In genomic region chr14:90172729-90173128, GRCm38 (mm10) we compare ENCODE assay signal across 22 mouse cellular contexts.
"Had no signal": no experiment of that assay in that cellular context is flagged by ENCODE, and none has a peak within 500 bp of the region (broad histone marks: within the 10 kb centered on the region; RNA-seq: fewer than 3 reads in every experiment).

No protein-coding gene starts in this region.

- H3K9me3 ChIP-seq: limb, embryonic 12.5 days; limb, embryonic 15.5 days; midbrain, embryonic 15.5 days; neural tube, embryonic 12.5 days; neural tube, embryonic 15.5 days had no signal

- H3K27me3 ChIP-seq: limb, embryonic 12.5 days; limb, embryonic 15.5 days; midbrain, embryonic 15.5 days; neural tube, embryonic 12.5 days; neural tube, embryonic 15.5 days had no signal

- ATAC-seq: liver, postnatal 0 days; midbrain, embryonic 15.5 days had no signal

- H3K4me3 ChIP-seq: limb, embryonic 12.5 days; limb, embryonic 15.5 days; midbrain, embryonic 15.5 days; neural tube, embryonic 12.5 days; neural tube, embryonic 15.5 days had no signal

- H3K36me3 ChIP-seq: limb, embryonic 12.5 days; limb, embryonic 15.5 days; midbrain, embryonic 15.5 days; neural tube, embryonic 12.5 days; neural tube, embryonic 15.5 days had no signal

- H3K27ac ChIP-seq: kidney, postnatal 0 days; limb, embryonic 12.5 days; limb, embryonic 15.5 days; liver, embryonic 14.5 days; midbrain, embryonic 15.5 days; neural tube, embryonic 12.5 days; neural tube, embryonic 15.5 days; stomach, postnatal 0 days had no signal

- DNase-seq: kidney, adult 11 months; kidney, adult 8-10 months; kidney, postnatal 4 days; left cerebral cortex, postnatal 4 days; liver, postnatal 0 days; lung, embryonic 14.5 days; lung, postnatal 10 days; lung, postnatal 4 days; right cerebral cortex, adult 18-20 months; right cerebral cortex, postnatal 14 days; right cerebral cortex, postnatal 4 days; thymus, adult 18-20 months; thymus, postnatal 36 days had no signal

- H3K9ac ChIP-seq: limb, embryonic 12.5 days; limb, embryonic 15.5 days; liver, embryonic 14.5 days; liver, postnatal 0 days; lung, embryonic 14.5 days; midbrain, embryonic 15.5 days; neural tube, embryonic 12.5 days; neural tube, embryonic 15.5 days had no signal

- H3K4me2 ChIP-seq: limb, embryonic 12.5 days; limb, embryonic 15.5 days; liver, embryonic 11.5 days; lung, embryonic 14.5 days; midbrain, embryonic 15.5 days; neural tube, embryonic 12.5 days; neural tube, embryonic 15.5 days had no signal

- H3K4me1 ChIP-seq: limb, embryonic 12.5 days; limb, embryonic 15.5 days; midbrain, embryonic 15.5 days; neural tube, embryonic 12.5 days; neural tube, embryonic 15.5 days had no signal
